Mouse (Mus musculus) cerebellum, adult 8-10 months (tissue): ENCODE measurements around the gene Ercc1.

ENCODE experiments used
- DNase-seq: peaks from one replicate; pipeline ENCODE4 v3.0.0; 2022

Ercc1 gene

GRCm38 (mm10) chr7:19344237-19344847, at the start of gene Ercc1:
Gene Ercc1, plus strand, starts transcription at chr7:19344778.
- peak; percentile 43 for DNase-seq

GRCm38 (mm10) chr7:19295503-19296185, 48.9 kb upstream of the Ercc1 start:
- DNase-seq: peak; percentile 98

- DNase-seq: no peak
These were observed 47.5 kb upstream of the Ercc1 start for GRCm38 (mm10) chr7:19297034-19297433.

DNA sequence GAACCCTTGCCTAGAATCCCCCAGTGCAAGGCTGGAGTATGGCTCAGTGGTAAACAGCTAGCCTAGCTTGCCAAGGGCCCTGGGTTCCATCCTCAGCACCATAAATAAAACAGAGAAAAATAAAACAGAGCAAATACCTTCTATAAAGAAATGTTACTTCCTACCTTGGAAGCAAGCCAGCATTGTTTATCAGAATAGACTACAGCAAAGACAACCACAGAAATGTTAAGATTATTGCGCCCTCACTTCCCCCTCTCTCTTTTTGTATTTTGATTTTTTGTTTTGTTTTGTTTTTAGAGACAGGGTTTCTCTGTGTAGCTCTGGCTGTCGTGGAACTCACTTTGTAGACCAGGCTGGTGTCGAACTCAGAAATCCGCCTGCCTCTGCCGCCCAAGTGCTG, 46.8 kb upstream of the Ercc1 start:
- no peak for DNase-seq

GRCm38 (mm10) chr7:19299194-19299593, 45.4 kb upstream of the Ercc1 start:
- DNase-seq: no peak

GRCm38 (mm10) chr7:19300501-19301421, 43.8 kb upstream of the Ercc1 start:
- peak; percentile 86 for DNase-seq

- no peak for DNase-seq
These were observed 42.9 kb upstream of the Ercc1 start for GRCm38 (mm10) chr7:19301461-19302263.

DNA sequence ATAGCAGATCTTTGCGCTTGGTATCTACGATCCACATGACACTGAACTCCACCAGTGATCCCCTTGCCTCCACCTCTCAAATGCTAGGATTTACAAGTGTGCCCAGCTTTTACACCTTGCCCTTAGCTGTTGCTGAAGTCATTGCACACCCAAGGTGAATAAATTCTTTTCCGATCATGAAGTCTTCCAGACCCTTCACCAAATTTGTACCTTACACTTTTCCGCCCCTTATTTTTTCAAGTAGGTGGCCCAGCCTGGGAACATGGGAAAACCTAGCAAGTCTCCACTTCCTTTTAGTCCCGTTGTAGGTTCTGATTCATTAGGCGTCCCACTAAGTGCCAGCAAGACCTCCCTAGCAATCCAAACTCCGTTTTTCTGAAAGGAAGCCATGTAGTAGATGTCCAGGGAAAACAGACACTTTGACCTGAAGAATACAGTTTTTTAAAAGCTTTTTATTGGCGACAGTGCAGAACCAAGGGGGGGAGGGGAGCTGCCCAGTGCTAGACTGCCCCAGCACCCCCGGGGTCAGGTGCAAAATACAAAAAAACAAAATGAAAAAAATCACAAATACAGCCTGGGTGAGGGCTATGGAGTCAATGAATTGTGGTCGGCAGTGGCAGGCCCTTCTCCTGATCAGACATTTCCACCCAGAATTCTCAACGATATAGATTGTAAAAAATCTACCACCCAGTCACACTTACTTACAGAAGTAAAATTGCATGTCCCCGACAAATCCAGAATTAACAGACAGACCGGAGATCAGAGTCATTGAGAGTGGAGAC, 42.1 kb upstream of the Ercc1 start:
- DNase-seq: no peak

DNA sequence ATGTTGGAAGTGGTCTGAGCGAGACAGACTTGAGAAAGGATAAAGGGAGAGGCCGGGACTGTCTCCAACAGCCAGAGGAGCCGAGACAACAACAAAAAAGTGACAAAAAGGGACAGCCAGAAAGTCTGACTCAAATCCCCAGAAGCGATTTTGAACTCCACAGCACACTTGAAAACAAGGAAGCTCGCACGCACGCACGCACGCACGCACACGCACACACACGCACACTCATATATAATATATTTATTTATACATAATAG, 41.6 kb upstream of the Ercc1 start:
- no peak for DNase-seq

DNA sequence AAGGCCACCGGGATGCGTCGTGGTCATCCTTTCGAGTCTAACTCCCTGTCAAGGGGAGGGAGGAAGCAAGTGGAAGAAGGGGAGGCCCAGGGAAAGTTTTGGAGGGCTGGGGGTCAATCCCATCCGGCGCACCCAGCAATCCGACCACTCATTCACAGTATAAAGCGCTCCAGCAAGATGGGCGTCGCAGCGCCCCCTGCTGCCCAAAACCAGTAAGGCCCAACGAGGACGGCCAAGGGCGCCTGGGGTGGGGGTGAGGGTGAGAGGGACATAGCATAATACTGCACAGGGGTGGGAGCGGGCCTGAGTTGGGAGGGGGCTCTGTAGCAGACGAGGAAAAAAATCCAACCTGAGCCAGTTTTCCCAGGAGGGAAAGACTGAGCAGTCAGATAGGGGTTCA, 40.8 kb upstream of the Ercc1 start:
- peak; percentile 85 for DNase-seq

GRCm38 (mm10) chr7:19304501-19305412, 39.8 kb upstream of the Ercc1 start:
- DNase-seq: no peak

GRCm38 (mm10) chr7:19305413-19305735, 39.2 kb upstream of the Ercc1 start:
- DNase-seq: no peak

GRCm38 (mm10) chr7:19305796-19306765, 38.5 kb upstream of the Ercc1 start:
- no peak for DNase-seq

DNA sequence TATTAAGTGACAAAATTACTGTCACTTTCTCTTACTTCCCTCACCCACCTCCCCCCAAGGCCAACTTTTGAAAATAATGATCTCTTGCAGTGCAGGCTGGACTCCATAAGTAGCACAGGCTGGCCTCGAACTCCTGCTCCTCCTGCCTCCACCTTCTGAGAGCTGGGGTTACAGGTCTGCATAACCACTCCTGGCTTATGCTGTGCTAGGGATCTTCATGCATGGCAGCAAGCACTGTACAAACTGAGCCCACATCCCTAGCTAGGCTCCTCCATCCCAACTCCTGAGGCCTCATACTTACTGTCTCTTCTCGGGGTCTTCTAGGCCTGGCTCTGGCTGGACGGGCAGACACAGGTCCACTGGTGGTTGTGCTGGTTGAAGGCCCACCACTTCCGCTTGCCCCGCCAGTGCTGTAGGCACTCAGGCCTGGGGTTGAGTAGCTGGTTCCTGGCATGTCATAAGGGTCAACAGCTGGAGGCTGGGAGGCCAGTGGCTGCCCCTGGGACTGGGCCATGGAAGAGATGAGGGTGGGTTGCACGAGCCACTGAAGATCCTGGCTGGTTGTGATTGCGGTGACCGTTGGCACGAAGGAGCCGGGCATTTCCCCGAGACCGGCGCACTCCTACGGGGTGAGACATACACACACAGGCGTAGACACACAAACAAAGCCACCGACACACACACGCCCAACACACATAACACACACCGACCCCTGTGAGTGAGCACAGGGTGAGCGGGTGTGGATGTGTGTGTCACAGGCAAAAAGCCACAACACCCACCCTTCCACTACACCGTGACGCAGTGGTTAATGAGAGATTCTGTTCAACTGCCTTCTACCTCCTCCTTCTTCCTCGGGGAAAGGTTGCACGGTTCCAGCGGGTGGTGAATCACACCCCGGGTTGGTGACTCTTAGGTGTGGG, 37.5 kb upstream of the Ercc1 start:
- DNase-seq: peak; percentile 43

GRCm38 (mm10) chr7:19307739-19308453, 36.7 kb upstream of the Ercc1 start:
- peak; percentile 72 for DNase-seq

DNA sequence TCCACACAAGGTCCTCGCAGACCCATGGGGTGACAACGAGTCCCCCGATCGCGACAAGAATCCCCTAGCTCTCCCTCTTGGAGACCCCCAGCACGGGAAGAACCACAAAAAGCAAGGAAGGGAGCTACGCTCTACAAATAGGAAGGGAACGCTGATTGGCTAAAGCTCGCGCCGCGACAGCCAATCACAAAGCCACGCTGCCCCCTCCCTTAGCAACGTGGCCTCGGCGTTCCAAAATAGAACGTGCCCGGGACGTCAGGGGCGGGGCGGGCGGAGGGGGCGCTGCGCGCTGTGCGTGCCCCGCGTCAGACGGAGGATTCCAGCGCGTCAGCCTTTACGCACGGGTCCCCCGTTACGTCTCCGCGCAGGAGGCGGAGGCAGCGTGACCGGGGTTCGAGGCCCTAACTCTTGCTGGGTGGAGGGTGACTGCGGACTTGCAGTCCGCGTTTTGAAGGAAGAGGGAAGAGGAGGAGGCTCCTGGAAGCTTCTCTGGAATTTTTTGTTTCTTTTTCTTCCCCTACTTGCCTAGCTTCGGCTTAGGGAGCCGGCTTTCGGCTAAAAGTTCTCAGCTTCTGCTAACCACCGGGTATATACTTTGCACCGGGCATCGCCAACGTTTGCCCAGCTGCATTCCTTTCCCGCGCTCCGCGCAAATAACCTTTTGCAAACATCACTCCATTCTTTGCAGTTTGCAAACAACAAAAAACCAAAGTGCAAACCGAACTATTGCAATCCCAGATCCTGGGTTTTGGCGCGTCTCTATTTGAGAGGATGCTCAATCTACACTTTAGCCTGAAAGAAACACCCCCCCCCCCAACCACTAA, 35.9 kb upstream of the Ercc1 start:
- peak; percentile 96 for DNase-seq

- no peak for DNase-seq
These were observed 35.2 kb upstream of the Ercc1 start for GRCm38 (mm10) chr7:19309278-19309883.
